Mouse (Mus musculus) stomach, adult 2 months (tissue): ENCODE measurements around the gene Vmn1r167. TPM values are rescaled to one million over a fixed set of nuclear protein-coding genes. Genes with fewer than 3 reads are reported as not detected.

Source experiments
- polyA plus RNA-seq: library from polyadenylated mRNA; depleted of rRNA; stranded (reverse); fragments of >200 nt; gene quantifications from 2 replicates; pipeline ENCODE4 v1.2.3, GENCODE M21; 2012; rRNA removed

The Vmn1r167 gene
- polyA plus RNA-seq, result not detected in 2 replicates

DNA sequence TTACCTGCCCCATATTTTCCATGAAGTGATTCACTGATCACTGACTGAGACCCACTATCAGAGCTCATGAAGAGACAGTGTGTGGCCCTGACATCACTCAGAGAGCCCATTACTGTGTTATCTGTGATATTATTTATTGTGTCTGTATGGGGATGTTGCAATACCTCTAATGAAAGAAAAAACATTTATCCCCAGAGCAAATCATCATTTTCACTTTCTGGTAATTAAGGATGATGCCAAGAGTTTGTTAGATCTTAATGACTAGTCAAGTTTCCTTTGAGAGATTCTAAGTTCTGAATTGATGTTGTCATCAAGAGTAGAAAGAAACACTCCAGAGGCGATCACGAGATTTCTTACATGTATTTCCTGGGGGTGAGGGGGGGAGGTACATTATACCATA, at the start of gene Vmn1r167:
Vmn1r167 (minus strand) TSS at position 101 of the 400 bp plus-strand sequence.

DNA sequence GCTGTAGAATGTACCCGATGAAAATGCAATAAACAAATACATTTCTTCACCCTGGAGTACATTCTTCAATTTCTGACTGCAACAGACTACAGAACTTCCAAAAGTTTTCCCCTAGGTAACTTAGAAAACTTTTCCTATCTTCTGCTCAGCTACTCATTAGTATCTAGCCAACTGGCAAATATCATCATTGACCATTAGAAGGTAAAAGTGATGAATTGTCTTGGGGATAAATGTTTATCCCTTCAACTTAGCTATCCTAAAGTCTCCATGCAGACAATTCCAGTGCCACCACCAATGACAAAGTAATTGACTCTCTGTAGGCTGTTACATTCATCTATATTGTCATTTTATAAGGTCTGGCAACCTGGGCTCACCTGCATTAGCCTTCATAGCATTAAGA, 32.4 kb upstream of the Vmn1r167 start, which contains the start of gene Vmn1r168:
Vmn1r168 (plus strand) TSS at position 301 of the 400 bp plus-strand sequence.

Other genes starting within 250 kb of the Vmn1r167 start
- gene Gm6902, start 228.3 kb downstream of the Vmn1r167 start, polyA plus RNA-seq, result not detected in 2 replicates
- gene Nlrp4e, start 206.0 kb downstream of the Vmn1r167 start, polyA plus RNA-seq, result not detected in 2 replicates
- not detected in 2 replicates for gene Nlrp5, start 121.3 kb downstream of the Vmn1r167 start, polyA plus RNA-seq
- not detected in 2 replicates for gene Vmn1r168, start 32.5 kb upstream of the Vmn1r167 start, polyA plus RNA-seq
- gene Vmn1r169, start 68.3 kb upstream of the Vmn1r167 start, polyA plus RNA-seq, result not detected in 2 replicates
- not detected in 2 replicates for gene Vmn1r170, start 99.0 kb upstream of the Vmn1r167 start, polyA plus RNA-seq
- not detected in 2 replicates for gene Vmn1r171, start 123.5 kb upstream of the Vmn1r167 start, polyA plus RNA-seq
- gene Vmn1r172, start 151.1 kb upstream of the Vmn1r167 start, polyA plus RNA-seq, result not detected in 2 replicates
- not detected in 2 replicates for gene Vmn1r173, start 193.5 kb upstream of the Vmn1r167 start, polyA plus RNA-seq
- gene Vmn1r174, start 245.1 kb upstream of the Vmn1r167 start, polyA plus RNA-seq, result not detected in 2 replicates